Mouse (Mus musculus): ENCODE measurements around the gene Lrrc74b. TPM values are rescaled to one million over a fixed set of nuclear protein-coding genes. Genes with fewer than 3 reads are reported as not detected.

The Lrrc74b gene
- total RNA-seq, 1 experiment: 0.09 TPM

- in situ Hi-C loops (cut with MboI; ENCODE audit: low sequenced_read_pairs in 2 of 2, unreplicated experiment in 2 of 2): no loop called here
- no peak for DNase-seq (ENCODE audit: low read depth, low spot score)
- Histone ChIP-seq H3K4me3 (ENCODE audit: insufficient read depth in 1 of 2, low read depth in 1 of 2, low read length in 2 of 2, poor library complexity in 1 of 2, severe bottlenecking in 1 of 2) (no peak overlapping the region), H3K9me3 (ENCODE audit: control insufficient read depth, insufficient read depth, low read depth, low read length) (no peaks in the 10 kb centered on the region), H3K36me3 (ENCODE audit: control insufficient read depth, insufficient read depth, low read length, poor library complexity, severe bottlenecking) (no peaks in the 10 kb centered on the region), H3K27ac (ENCODE audit: insufficient read depth, low read depth, low read length, poor library complexity, severe bottlenecking) (no peak overlapping the region), H3K4me1 (ENCODE audit: control insufficient read depth in 2 of 2, insufficient read depth in 2 of 2, low read length in 2 of 2, poor library complexity in 1 of 2) (no peaks in the 10 kb centered on the region), H3K9ac (ENCODE audit: insufficient read depth, low read depth, low read length, poor library complexity, severe bottlenecking) (no peak overlapping the region)
- TF ChIP-seq CHD2 (IDR thresholded peaks at IDR 0.05; ENCODE audit: low read depth, low read length) (no peak), HCFC1 (IDR thresholded peaks at IDR 0.05; ENCODE audit: borderline replicate concordance, insufficient read depth, low read length) (no peak), ZNF384 (IDR thresholded peaks at IDR 0.05; ENCODE audit: low read depth, low read length) (no peak), MAFK (IDR thresholded peaks at IDR 0.05; ENCODE audit: insufficient read depth, low read depth, low read length) (no peak), ZC3H11A (IDR thresholded peaks at IDR 0.05; ENCODE audit: borderline replicate concordance, low read depth, low read length) (no peak)
Observed at GRCm38 (mm10) chr16:17590731-17591130, 29.7 kb upstream of the Lrrc74b start.

- H3K4me1 ChIP-seq (ENCODE audit: control insufficient read depth in 2 of 2, insufficient read depth in 2 of 2, low read length in 2 of 2, poor library complexity in 1 of 2): no peaks in the 10 kb centered on the region
- no peaks in the 10 kb centered on the region for H3K36me3 ChIP-seq (ENCODE audit: control insufficient read depth, insufficient read depth, low read length, poor library complexity, severe bottlenecking)
- H3K4me3 ChIP-seq (ENCODE audit: insufficient read depth in 1 of 2, low read depth in 1 of 2, low read length in 2 of 2, poor library complexity in 1 of 2, severe bottlenecking in 1 of 2): no peak overlapping the region
- H3K9ac ChIP-seq (ENCODE audit: insufficient read depth, low read depth, low read length, poor library complexity, severe bottlenecking): no peak overlapping the region
- TF ChIP-seq ZC3H11A (IDR thresholded peaks at IDR 0.05; ENCODE audit: borderline replicate concordance, low read depth, low read length): no peak
- TF ChIP-seq CHD2 (IDR thresholded peaks at IDR 0.05; ENCODE audit: low read depth, low read length): no peak
- no peak for TF ChIP-seq MAFK (IDR thresholded peaks at IDR 0.05; ENCODE audit: insufficient read depth, low read depth, low read length)
- TF ChIP-seq ZNF384 (IDR thresholded peaks at IDR 0.05; ENCODE audit: low read depth, low read length): no peak
- no peak for TF ChIP-seq HCFC1 (IDR thresholded peaks at IDR 0.05; ENCODE audit: borderline replicate concordance, insufficient read depth, low read length)
- no peak overlapping the region for H3K27ac ChIP-seq (ENCODE audit: insufficient read depth, low read depth, low read length, poor library complexity, severe bottlenecking)
- no peak for DNase-seq (ENCODE audit: low read depth, low spot score)
- no peaks in the 10 kb centered on the region for H3K9me3 ChIP-seq (ENCODE audit: control insufficient read depth, insufficient read depth, low read depth, low read length)
- in situ Hi-C loops (cut with MboI; ENCODE audit: low sequenced_read_pairs in 2 of 2, unreplicated experiment in 2 of 2): no loop called here
Observed at GRCm38 (mm10) chr16:17584555-17584954, 23.5 kb upstream of the Lrrc74b start.

GRCm38 (mm10) chr16:17583064-17583463 lies 22.0 kb upstream of the Lrrc74b start, which contains the start of gene Slc7a4:
TSS of gene Slc7a4 (minus strand) at chr16:17583214.
- peak; percentile 88 for DNase-seq (ENCODE audit: low read depth, low spot score)
- H3K4me3 ChIP-seq (ENCODE audit: insufficient read depth in 1 of 2, low read depth in 1 of 2, low read length in 2 of 2, poor library complexity in 1 of 2, severe bottlenecking in 1 of 2): peak within 1 kb of the TSS in 1 of 2 experiments; percentile 8; a peak in 1 of 4 replicates
- in situ Hi-C loops (cut with MboI; ENCODE audit: low sequenced_read_pairs in 2 of 2, unreplicated experiment in 2 of 2): no loop called here

GRCm38 (mm10) chr16:17576825-17577215 lies 15.8 kb upstream of the Lrrc74b start:
- no peak for DNase-seq (ENCODE audit: low read depth, low spot score)
- Histone ChIP-seq H3K9me3 (ENCODE audit: control insufficient read depth, insufficient read depth, low read depth, low read length) (no peaks in the 10 kb centered on the region), H3K4me3 (ENCODE audit: insufficient read depth in 1 of 2, low read depth in 1 of 2, low read length in 2 of 2, poor library complexity in 1 of 2, severe bottlenecking in 1 of 2) (peak overlapping the region; percentile 74 to 75), H3K9ac (ENCODE audit: insufficient read depth, low read depth, low read length, poor library complexity, severe bottlenecking) (peak overlapping the region; percentile 66; the same call in 1 of the 2 replicates), H3K27ac (ENCODE audit: insufficient read depth, low read depth, low read length, poor library complexity, severe bottlenecking) (no peak overlapping the region), H3K4me1 (ENCODE audit: control insufficient read depth in 2 of 2, insufficient read depth in 2 of 2, low read length in 2 of 2, poor library complexity in 1 of 2) (peaks cover 0 to 6% of the 10 kb centered on the region in 2 experiments; a peak in 1 of 4 replicates), H3K36me3 (ENCODE audit: control insufficient read depth, insufficient read depth, low read length, poor library complexity, severe bottlenecking) (no peaks in the 10 kb centered on the region)
- in situ Hi-C loops (cut with MboI; ENCODE audit: low sequenced_read_pairs in 2 of 2, unreplicated experiment in 2 of 2): no loop called here
- no peak for TF ChIP-seq ZNF384 (IDR thresholded peaks at IDR 0.05; ENCODE audit: low read depth, low read length)
- no peak for TF ChIP-seq CHD2 (IDR thresholded peaks at IDR 0.05; ENCODE audit: low read depth, low read length)
- no peak for TF ChIP-seq HCFC1 (IDR thresholded peaks at IDR 0.05; ENCODE audit: borderline replicate concordance, insufficient read depth, low read length)

More at GRCm38 (mm10) chr16:17583064-17583463, 22.0 kb upstream of the Lrrc74b start, which contains the start of gene Slc7a4:
- Histone ChIP-seq H3K27ac (ENCODE audit: insufficient read depth, low read depth, low read length, poor library complexity, severe bottlenecking) (no peak within 1 kb of the TSS), H3K9me3 (ENCODE audit: control insufficient read depth, insufficient read depth, low read depth, low read length) (no peaks in the 10 kb centered on the region), H3K36me3 (ENCODE audit: control insufficient read depth, insufficient read depth, low read length, poor library complexity, severe bottlenecking) (no peaks in the 10 kb centered on the region), H3K9ac (ENCODE audit: insufficient read depth, low read depth, low read length, poor library complexity, severe bottlenecking) (no peak within 1 kb of the TSS), H3K4me1 (ENCODE audit: control insufficient read depth in 2 of 2, insufficient read depth in 2 of 2, low read length in 2 of 2, poor library complexity in 1 of 2) (no peaks in the 10 kb centered on the region)
- TF ChIP-seq CHD2 (IDR thresholded peaks at IDR 0.05; ENCODE audit: low read depth, low read length) (no peak), HCFC1 (IDR thresholded peaks at IDR 0.05; ENCODE audit: borderline replicate concordance, insufficient read depth, low read length) (no peak), ZC3H11A (IDR thresholded peaks at IDR 0.05; ENCODE audit: borderline replicate concordance, low read depth, low read length) (peak; percentile 11; the same call in 1 of the 2 replicates)
